Mouse (Mus musculus): Measurements from ENCODE around the gene Atp13a1. TPM values are rescaled to one million over a fixed set of nuclear protein-coding genes. Genes with fewer than 3 reads are reported as not detected.

The Atp13a1 gene
- 10 to 100 TPM; 17.4 to 20.7 TPM for polyA plus RNA-seq (2017; shearing (Covaris generic))

GRCm38 (mm10) chr8:69790773-69791367 lies at the start of gene Atp13a1, which contains the start of gene Zfp866:
Atp13a1 (plus strand) TSS chr8:69791163.
Zfp866 (minus strand) TSS chr8:69791178.
- peak; percentile 92 for ATAC-seq

DNA sequence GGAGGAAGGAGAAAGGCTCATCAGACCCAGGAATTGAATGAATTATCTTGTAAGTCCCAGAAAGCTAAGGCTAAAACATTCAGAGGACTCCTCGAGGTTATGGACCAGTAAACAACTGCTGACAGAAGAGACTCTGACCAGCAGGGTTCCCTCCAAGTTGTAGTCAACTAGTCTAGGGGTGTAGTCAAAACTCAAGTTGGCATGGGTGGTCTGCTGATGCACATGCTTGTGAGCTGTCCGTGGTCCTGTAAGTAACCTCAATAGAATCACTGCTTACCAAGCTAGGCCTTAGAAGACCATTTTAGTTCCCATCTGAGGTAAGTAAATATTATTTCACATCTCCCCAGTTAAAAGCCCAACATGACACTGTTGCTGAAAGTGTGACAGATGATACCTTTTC lies 49.7 kb upstream of the Atp13a1 start:
- no peak for ATAC-seq

DNA sequence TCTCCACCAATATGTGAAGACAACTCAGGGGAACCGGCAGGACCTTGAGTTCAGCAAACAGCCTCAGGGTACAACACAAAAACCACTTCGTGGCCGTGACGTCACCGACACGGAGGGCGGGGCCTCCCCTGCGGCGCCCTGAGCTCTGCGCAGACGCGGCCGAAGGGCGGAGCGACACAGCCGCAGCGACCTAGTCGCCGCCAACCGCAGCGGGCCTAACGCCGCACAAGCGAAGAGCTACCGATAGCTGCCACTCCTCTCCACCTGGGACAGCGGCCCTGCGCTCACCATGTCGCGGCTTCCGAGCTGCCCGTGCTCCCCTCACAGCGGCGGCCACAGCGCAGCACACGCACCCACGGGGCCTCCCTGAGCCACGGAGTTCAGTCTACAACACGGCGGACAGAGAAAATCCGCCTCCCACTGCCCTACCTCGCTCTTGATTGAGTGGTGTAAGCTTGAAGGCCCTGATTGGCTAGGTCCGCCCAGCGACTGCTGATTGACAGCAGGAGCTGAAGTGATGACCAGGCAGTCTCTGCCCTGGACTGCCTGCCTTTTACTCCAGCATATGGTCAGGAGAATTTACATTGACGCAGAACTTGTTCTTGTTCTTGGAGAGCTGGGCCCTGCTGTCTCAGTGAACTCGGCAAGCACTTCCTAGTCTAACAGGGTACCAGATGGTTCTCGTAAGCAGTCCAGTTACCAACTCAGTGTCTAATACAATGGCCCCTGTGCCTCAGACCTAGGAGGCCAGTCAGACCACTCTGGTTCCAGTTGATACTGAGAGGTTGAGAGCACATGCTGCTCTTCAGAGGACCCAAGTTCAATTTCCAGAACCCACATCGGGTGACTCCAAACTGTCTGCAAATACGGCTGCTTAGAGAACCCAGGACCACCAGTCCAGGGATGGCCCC lies 41.2 kb upstream of the Atp13a1 start, which contains the start of gene Zfp963:
TSS of gene Zfp963 (minus strand) at position 427 of the 911 bp plus-strand sequence.
- peak; percentile 91 for ATAC-seq

- no peak for ATAC-seq
Observed at GRCm38 (mm10) chr8:69752437-69752836, 38.5 kb upstream of the Atp13a1 start.

DNA sequence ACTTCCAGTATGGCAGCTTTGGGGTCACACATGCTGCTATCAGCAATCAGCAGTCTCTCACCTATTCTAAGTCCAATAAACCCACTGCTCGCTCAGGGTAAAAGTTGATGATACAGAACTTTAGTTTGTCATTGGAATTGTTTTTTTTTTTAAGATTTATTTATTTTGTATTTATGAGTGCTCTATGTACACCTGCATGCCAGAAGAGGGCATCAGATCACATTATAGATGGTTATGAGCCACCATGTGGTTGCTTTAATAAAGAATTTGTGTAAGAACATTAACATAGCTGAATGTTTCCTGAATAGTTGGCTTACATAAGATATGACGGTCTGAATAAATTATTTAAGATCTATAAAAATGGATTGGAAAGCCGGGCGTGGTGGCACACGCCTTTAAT lies 32.6 kb upstream of the Atp13a1 start:
- no peak for ATAC-seq

- ATAC-seq = no peak
Observed at GRCm38 (mm10) chr8:69761814-69762445, 29.0 kb upstream of the Atp13a1 start.

DNA sequence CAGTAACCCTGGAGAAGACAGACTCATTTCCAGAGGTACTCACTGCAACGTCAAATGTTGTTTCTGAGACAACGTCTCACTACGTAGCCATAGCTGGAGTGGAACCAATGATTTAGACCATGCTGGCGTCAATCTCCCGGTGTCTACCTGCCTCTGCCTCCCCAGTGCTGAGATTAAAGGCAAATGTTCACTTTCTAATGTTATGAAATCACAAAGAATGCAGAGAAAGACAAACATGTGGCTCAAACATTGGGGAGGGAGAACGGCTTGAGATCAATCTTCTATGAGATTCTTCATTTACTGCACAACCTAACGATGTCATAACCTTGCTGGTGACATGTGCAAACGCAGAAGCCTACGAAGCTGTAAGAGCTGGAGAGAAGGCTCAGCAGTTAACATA lies 19.7 kb upstream of the Atp13a1 start:
- ATAC-seq = no peak

DNA sequence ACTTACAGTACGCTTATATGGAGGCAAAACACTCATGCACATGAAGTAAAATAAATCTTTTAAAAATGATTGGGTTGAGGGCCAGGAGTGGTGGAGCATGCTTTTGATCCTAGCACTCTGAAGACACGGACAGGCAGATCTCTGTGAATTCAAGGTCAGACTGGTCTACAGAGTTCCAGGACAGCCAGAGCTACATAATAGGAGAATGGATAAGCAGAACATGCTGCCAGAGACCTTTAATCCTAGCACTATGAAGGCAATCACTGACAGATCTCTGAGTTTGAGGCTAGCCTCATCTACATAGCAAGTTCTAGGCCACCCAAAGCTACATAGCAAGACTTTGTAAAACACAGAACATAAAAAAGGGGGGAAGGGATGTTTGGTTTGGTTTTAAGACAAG lies 18.9 kb upstream of the Atp13a1 start:
- ATAC-seq = no peak

DNA sequence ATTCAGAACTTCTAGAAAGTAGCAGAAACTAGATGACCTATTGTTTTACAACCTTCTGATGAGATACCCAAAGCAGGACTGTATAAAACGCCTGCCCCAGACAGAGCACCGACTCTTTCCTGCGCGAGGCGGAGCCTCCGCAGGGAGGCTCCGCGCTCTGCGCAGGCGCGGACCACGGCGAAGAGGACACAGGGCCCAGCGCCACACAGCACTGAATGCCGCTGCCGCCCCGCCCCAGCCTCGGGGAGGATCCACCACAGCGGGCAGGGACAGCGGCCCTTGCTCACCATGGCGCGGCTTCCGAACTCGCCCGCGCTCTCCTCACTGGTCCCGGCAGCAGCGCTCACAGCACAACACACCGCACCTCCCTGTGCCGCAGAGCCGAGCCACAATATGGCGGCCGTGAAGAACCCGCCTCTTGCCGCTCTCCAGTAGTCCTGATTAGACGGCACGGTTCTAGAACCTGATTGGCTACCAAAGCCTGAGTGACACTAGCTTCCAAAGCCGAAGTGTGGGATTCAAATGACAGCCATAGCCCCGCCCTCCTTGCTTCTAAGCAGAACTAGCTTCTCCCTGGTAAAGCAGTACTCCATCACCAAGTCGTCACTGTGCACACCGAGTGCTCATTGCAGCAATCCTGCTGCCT lies 16.3 kb upstream of the Atp13a1 start, which contains the start of gene Gm20422:
TSS of gene Gm20422 (minus strand) at position 384 of the 646 bp plus-strand sequence.
- ATAC-seq = peak; percentile 99

GRCm38 (mm10) chr8:69775149-69775534 lies 15.8 kb upstream of the Atp13a1 start:
- ATAC-seq = no peak

DNA sequence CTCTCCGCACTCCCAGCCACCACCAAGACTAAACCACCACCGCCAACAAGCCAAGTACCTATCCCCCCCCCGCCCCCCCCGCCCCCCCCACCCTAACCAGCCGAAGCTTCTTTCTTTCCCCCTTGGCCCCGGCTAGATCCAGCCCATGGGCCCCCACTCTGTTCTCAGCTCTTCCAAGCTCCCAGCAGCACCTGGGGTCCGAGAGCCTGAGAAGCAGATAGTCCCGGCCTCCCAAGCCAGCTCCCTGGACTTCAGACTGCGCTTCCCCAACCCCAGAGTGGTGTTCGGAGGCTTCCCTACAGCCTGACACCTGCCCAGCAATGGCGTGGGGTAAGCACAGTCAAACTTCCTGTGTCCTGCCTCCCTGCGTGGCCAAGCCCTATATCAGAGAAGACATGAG lies 13.9 kb upstream of the Atp13a1 start:
- no peak for ATAC-seq

- no peak for ATAC-seq
Observed at GRCm38 (mm10) chr8:69789105-69789504, 1.9 kb upstream of the Atp13a1 start.

GRCm38 (mm10) chr8:69789731-69790130 lies 1.2 kb upstream of the Atp13a1 start:
- ATAC-seq = no peak

GRCm38 (mm10) chr8:69790364-69790763 lies 599 bp upstream of the Atp13a1 start:
- ATAC-seq = no peak

DNA sequence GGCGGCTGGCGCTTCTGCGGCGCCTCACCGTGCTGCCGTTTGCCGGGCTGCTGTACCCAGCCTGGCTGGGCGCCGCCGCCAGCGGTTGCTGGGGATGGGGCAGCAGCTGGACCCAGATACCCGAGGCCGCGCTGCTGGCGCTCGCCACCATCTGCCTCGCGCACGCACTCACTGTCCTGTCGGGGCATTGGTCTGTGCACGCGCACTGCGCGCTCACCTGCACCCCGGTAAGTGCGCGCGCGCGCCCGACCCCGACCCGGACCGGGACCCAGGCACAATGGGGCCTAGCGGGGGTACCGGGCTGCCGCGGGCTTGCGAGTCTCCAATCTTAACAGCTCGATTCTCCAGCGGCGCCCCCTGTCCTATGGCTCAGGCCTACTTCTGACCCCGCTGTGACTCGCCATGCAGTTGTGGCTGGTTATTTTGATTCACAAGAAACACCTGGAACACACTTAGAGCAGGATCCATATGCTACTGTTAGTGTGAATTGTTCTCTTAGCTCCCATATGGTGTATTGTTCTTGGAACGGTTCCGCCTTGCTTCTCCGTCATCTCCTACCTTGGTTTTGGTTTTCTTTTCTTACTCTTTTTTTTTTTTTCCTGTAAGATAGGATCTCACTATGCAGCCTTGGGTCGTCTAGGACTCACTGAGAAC lies 579 bp downstream of the Atp13a1 start:
- peak; percentile 44 for ATAC-seq

- no peak for ATAC-seq
Observed at GRCm38 (mm10) chr8:69793666-69794065, 2.7 kb downstream of the Atp13a1 start.

DNA sequence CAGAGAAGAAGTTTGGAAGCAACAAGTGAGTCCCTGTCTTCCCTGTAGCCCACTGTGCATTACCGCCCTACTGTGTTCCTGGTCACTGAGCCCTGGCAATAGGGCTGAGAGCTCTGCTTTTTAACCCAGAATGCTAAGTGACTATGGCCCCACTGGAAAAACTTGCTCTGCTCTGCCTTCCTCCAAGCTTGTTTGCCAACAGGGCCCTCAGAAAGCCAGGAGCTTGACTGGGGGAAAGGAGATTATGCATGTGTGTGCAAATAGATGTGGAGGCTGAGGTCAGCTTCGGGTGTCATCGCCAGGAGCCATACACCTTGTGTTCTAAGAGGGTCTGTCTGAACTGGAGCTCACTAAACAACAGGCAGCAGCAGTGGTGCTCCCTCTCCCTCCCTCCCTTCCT lies 3.1 kb downstream of the Atp13a1 start:
- ATAC-seq = no peak

- no peak for ATAC-seq
Observed at GRCm38 (mm10) chr8:69794901-69795300, 3.9 kb downstream of the Atp13a1 start.

GRCm38 (mm10) chr8:69796721-69797345 lies 5.9 kb downstream of the Atp13a1 start:
- ATAC-seq = no peak

DNA sequence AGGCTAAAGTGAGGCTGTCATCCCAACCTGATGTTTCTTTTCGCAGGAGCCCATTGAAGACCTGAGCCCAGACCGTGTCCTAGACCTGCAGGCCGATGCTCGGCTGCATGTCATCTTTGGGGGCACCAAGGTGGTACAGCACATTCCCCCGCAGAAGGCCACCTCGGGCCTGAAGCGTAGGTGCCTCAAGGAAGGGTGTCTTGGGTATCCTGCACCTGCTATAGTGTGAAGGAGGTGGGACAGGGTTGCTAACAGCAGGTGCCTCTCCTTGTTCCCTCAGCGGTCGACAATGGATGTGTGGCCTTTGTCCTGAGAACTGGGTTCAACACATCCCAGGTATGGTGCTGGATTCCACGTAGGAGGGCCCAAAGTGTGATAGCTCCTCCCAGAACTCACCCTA lies 6.7 kb downstream of the Atp13a1 start:
- no peak for ATAC-seq

- no peak for ATAC-seq
Observed at GRCm38 (mm10) chr8:69799261-69799660, 8.3 kb downstream of the Atp13a1 start.

DNA sequence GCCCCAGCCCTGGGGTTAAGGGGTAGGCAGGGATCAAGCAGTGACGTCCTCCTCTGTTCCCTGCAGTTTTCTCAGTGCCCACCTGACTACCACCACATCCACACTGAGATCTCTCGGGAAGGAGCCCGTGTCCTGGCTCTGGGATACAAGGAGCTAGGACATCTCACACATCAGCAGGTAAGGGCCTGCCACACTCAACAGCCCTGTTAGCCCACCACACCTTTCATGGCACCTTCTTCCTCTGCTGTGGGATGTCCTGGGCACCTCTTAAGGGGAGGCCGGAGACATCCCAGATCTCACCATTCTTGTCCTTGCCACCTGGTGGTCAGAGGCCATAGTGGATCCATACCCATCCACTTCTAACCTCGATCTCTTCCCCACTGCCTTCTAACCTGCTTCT lies 9.0 kb downstream of the Atp13a1 start:
- no peak for ATAC-seq
